Mouse (Mus musculus) stomach, postnatal 0 days (tissue): Measurements from ENCODE around the gene Fam161b.

ENCODE experiments used
- CTCF ChIP-seq: IDR thresholded peaks from 2 replicates; pipeline ENCODE4 v1.5.1; 2016; ENCODE audit warnings: antibody characterized with exemption, low read depth, mild to moderate bottlenecking, moderate library complexity
- EP300 ChIP-seq: optimal IDR thresholded peaks from 2 replicates; pipeline ENCODE3; 2016; ENCODE audit warnings: antibody characterized with exemption

DNA sequence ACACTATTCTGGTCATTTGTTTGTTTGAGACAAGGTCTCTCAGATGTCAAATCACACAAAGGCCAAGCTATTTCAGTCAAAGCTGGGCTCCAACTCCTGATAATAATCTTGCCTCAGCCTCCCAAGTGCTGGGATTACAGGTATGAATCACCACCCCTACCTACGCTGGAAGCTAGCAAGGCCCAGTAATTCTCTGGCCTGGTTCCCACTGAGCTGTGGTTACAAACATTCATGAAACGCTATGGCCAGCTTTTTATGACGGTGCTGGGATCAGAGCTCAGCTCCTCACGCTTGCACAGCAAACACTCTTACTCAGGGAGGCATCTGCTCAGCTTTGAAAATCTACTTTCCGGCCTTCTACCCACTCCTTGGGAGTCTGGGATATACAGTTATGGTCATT is 32.2 kb upstream of the Fam161b start:
- TF ChIP-seq CTCF, result no peak
- no peak for TF ChIP-seq EP300
